Mouse (Mus musculus) CH12.LX (cell line): ENCODE measurements around the gene Hk2. TPM values are rescaled to one million over a fixed set of nuclear protein-coding genes. Genes with fewer than 3 reads are reported as not detected.

Experiments used
- DNase-seq: peaks from one replicate; pipeline ENCODE4 v3.0.0-alpha.2; 2013; ENCODE audit errors: extremely low read depth
- H3K27ac ChIP-seq: 2 replicates; pipeline ENCODE4 v1.5.1; 2012; ENCODE audit warnings: low read depth, mild to moderate bottlenecking, control low read depth, moderate library complexity; ENCODE audit not compliant: insufficient read depth
- H3K27me3 ChIP-seq: replicated peaks from 2 replicates; pipeline ENCODE3; 2012; ENCODE audit warnings: inconsistent platforms
- H3K36me3 ChIP-seq, 2 experiments: replicated peaks in 1 of 2; 2 replicates each; pipeline versions ENCODE3 to v1.6.1; 2012; ENCODE audit warnings: inconsistent platforms in 1 of 2, low read length in 1 of 2, mild to moderate bottlenecking in 1 of 2, mixed read lengths in 1 of 2, moderate library complexity in 1 of 2; ENCODE audit not compliant: control insufficient read depth in 1 of 2, insufficient read depth in 1 of 2
- H3K4me1 ChIP-seq, 2 experiments: 2 replicates each; pipeline ENCODE4 v1.6.1; 2012; ENCODE audit warnings: inconsistent platforms in 1 of 2, moderate library complexity in 1 of 2; ENCODE audit not compliant: insufficient read depth in 2 of 2, control insufficient read depth in 1 of 2
- H3K4me2 ChIP-seq: 2 replicates; pipeline ENCODE4 v1.6.1; 2012; ENCODE audit warnings: low read depth, mild to moderate bottlenecking, control low read depth; ENCODE audit not compliant: poor library complexity, insufficient read depth, severe bottlenecking
- H3K4me3 ChIP-seq, 3 experiments: fragments of 150-350 bp in 1 of 3; sonication (generic) in 1 of 3; replicated peaks in 1 of 3; 2 replicates each; pipeline versions ENCODE3 to v1.5.1; 2011 to 2012; ENCODE audit warnings: low read depth in 2 of 3, low read length in 2 of 3, mild to moderate bottlenecking in 2 of 3, moderate library complexity in 2 of 3, control low read depth in 1 of 3, improper control_type of control experiment in 1 of 3, inconsistent platforms in 1 of 3, mixed read lengths in 1 of 3; ENCODE audit not compliant: poor library complexity in 1 of 3
- H3K79me2 ChIP-seq: replicated peaks from 2 replicates; pipeline ENCODE4 v1.6.1; 2012; ENCODE audit warnings: mild to moderate bottlenecking, moderate library complexity; ENCODE audit not compliant: control insufficient read depth, poor library complexity, insufficient read depth, severe bottlenecking; ENCODE audit errors: extremely low read depth
- H3K9ac ChIP-seq: 2 replicates; pipeline ENCODE4 v1.6.1; 2012; ENCODE audit warnings: low read depth, mild to moderate bottlenecking, control low read depth, moderate library complexity; ENCODE audit not compliant: insufficient read depth
- H3K9me3 ChIP-seq: replicated peaks from 2 replicates; pipeline ENCODE3; 2012; ENCODE audit warnings: low read length, inconsistent platforms, mixed read lengths
- BHLHE40 ChIP-seq: IDR thresholded peaks from 2 replicates; pipeline ENCODE4 v1.6.1; 2011; ENCODE audit warnings: mild to moderate bottlenecking, low read depth, low read length, improper control_type of control experiment
- CHD1 ChIP-seq: IDR thresholded peaks from 2 replicates; pipeline ENCODE4 v1.6.1; 2012; ENCODE audit warnings: low read depth, low read length, improper control_type of control experiment, inconsistent platforms
- CHD2 ChIP-seq: IDR thresholded peaks from 2 replicates; pipeline ENCODE4 v1.6.1; 2011; ENCODE audit warnings: low read length, improper control_type of control experiment
- CTCF ChIP-seq, 2 experiments: IDR thresholded peaks in 1 of 2; conservative IDR thresholded peaks in 1 of 2; 2 replicates each; pipeline ENCODE4 v1.5.1; 2011 to 2012; ENCODE audit warnings: low read depth in 2 of 2, low read length in 2 of 2, improper control_type of control experiment in 1 of 2, inconsistent platforms in 1 of 2, mild to moderate bottlenecking in 1 of 2, moderate library complexity in 1 of 2
- E2F4 ChIP-seq: IDR thresholded peaks from 2 replicates; pipeline ENCODE4 v1.6.1; 2011; ENCODE audit warnings: low read depth, low read length, improper control_type of control experiment; ENCODE audit not compliant: insufficient replicate concordance
- ELF1 ChIP-seq: IDR thresholded peaks from 2 replicates; pipeline ENCODE4 v1.6.1; 2014; ENCODE audit warnings: low read depth, mild to moderate bottlenecking, inconsistent platforms, low read length, improper control_type of control experiment
- EP300 ChIP-seq: IDR thresholded peaks from 2 replicates; pipeline ENCODE4 v1.6.1; 2011; ENCODE audit warnings: low read length, improper control_type of control experiment
- ETS1 ChIP-seq: conservative IDR thresholded peaks from 2 replicates; pipeline ENCODE4 v1.6.1; 2012; ENCODE audit warnings: low read depth, mild to moderate bottlenecking, inconsistent platforms, low read length, improper control_type of control experiment, moderate library complexity
- GABPA ChIP-seq: IDR thresholded peaks from 2 replicates; pipeline ENCODE4 v1.6.1; 2012; ENCODE audit warnings: low read depth, low read length, improper control_type of control experiment, inconsistent platforms; ENCODE audit not compliant: insufficient replicate concordance
- HCFC1 ChIP-seq: IDR thresholded peaks from 2 replicates; pipeline ENCODE4 v1.6.1; 2012; ENCODE audit warnings: low read depth, mild to moderate bottlenecking, inconsistent platforms, low read length, improper control_type of control experiment
- IRF4 ChIP-seq: IDR thresholded peaks from 2 replicates; pipeline ENCODE4 v1.6.1; 2014; ENCODE audit warnings: low read depth, mild to moderate bottlenecking, inconsistent platforms, low read length, improper control_type of control experiment
- JUN ChIP-seq: IDR thresholded peaks from 2 replicates; pipeline ENCODE4 v1.6.1; 2011; ENCODE audit warnings: low read depth, mild to moderate bottlenecking, low read length, improper control_type of control experiment, moderate library complexity; ENCODE audit not compliant: insufficient read depth
- JUND ChIP-seq: conservative IDR thresholded peaks from 2 replicates; pipeline ENCODE4 v1.6.1; 2011; ENCODE audit warnings: low read depth, low read length, improper control_type of control experiment
- KAT2A ChIP-seq: IDR thresholded peaks from 2 replicates; pipeline ENCODE4 v1.6.1; 2012; ENCODE audit warnings: low read length, improper control_type of control experiment, inconsistent platforms; ENCODE audit not compliant: insufficient replicate concordance
- MAFK ChIP-seq: IDR thresholded peaks from 2 replicates; pipeline ENCODE4 v1.6.1; 2011; ENCODE audit warnings: low read length, improper control_type of control experiment; ENCODE audit not compliant: insufficient replicate concordance
- MAX ChIP-seq: IDR thresholded peaks from 2 replicates; pipeline ENCODE4 v1.6.1; 2011; ENCODE audit warnings: low read length, improper control_type of control experiment
- MAZ ChIP-seq: IDR thresholded peaks from 2 replicates; pipeline ENCODE4 v1.6.1; 2012; ENCODE audit warnings: low read depth, mild to moderate bottlenecking, inconsistent platforms, low read length, improper control_type of control experiment, moderate library complexity
- MEF2A ChIP-seq: IDR thresholded peaks from 2 replicates; pipeline ENCODE4 v1.6.1; 2014; ENCODE audit warnings: low read depth, mild to moderate bottlenecking, inconsistent platforms, low read length, improper control_type of control experiment, borderline replicate concordance
- MXI1 ChIP-seq: IDR thresholded peaks from 2 replicates; pipeline ENCODE4 v1.6.1; 2011; ENCODE audit warnings: mild to moderate bottlenecking, low read depth, low read length, improper control_type of control experiment
- MYC ChIP-seq: IDR thresholded peaks from 2 replicates; pipeline ENCODE4 v1.6.1; 2011; ENCODE audit warnings: low read depth, mild to moderate bottlenecking, improper control_type of control experiment, low read length
- NELFE ChIP-seq: IDR thresholded peaks from 2 replicates; pipeline ENCODE4 v1.6.1; 2011; ENCODE audit warnings: low read depth, low read length, improper control_type of control experiment
- NRF1 ChIP-seq: IDR thresholded peaks from 2 replicates; pipeline ENCODE4 v1.6.1; 2014; ENCODE audit warnings: low read depth, mild to moderate bottlenecking, inconsistent platforms, low read length, improper control_type of control experiment, moderate library complexity
- PAX5 ChIP-seq: IDR thresholded peaks from 2 replicates; pipeline ENCODE4 v1.6.1; 2012; ENCODE audit warnings: low read length, inconsistent platforms, mixed read lengths
- POLR2A ChIP-seq: IDR thresholded peaks from 2 replicates; pipeline ENCODE4 v1.6.1; 2011; ENCODE audit warnings: low read depth, mild to moderate bottlenecking, improper control_type of control experiment, low read length
- POLR2AphosphoS2 ChIP-seq: IDR thresholded peaks from 2 replicates; pipeline ENCODE4 v1.6.1; 2011; ENCODE audit warnings: low read depth, low read length, improper control_type of control experiment
- RAD21 ChIP-seq: IDR thresholded peaks from 2 replicates; pipeline ENCODE4 v1.6.1; 2011; ENCODE audit warnings: low read depth, mild to moderate bottlenecking, low read length, improper control_type of control experiment, moderate library complexity
- RCOR1 ChIP-seq: conservative IDR thresholded peaks from 2 replicates; pipeline ENCODE4 v1.6.1; 2012; ENCODE audit warnings: low read depth, mild to moderate bottlenecking, inconsistent platforms, low read length, improper control_type of control experiment
- SIN3A ChIP-seq: IDR thresholded peaks from 2 replicates; pipeline ENCODE4 v1.6.1; 2012; ENCODE audit warnings: low read length, improper control_type of control experiment, inconsistent platforms
- SMC3 ChIP-seq: IDR thresholded peaks from 2 replicates; pipeline ENCODE4 v1.6.1; 2011; ENCODE audit warnings: low read depth, low read length, improper control_type of control experiment
- TBP ChIP-seq: conservative IDR thresholded peaks from 2 replicates; pipeline ENCODE4 v1.6.1; 2011; ENCODE audit warnings: low read depth, low read length, improper control_type of control experiment
- TCF12 ChIP-seq: IDR thresholded peaks from 2 replicates; pipeline ENCODE4 v1.6.1; 2014; ENCODE audit warnings: low read depth, mild to moderate bottlenecking, inconsistent platforms, low read length, improper control_type of control experiment
- UBTF ChIP-seq: IDR thresholded peaks from 2 replicates; pipeline ENCODE4 v1.6.1; 2012; ENCODE audit warnings: low read depth, mild to moderate bottlenecking, inconsistent platforms, low read length, improper control_type of control experiment, moderate library complexity
- USF1 ChIP-seq: IDR thresholded peaks from 2 replicates; pipeline ENCODE4 v1.6.1; 2014; ENCODE audit warnings: low read depth, mild to moderate bottlenecking, inconsistent platforms, low read length, improper control_type of control experiment
- USF2 ChIP-seq: conservative IDR thresholded peaks from 2 replicates; pipeline ENCODE4 v1.6.1; 2011; ENCODE audit warnings: low read depth, low read length, improper control_type of control experiment
- ZC3H11A ChIP-seq: IDR thresholded peaks from 2 replicates; pipeline ENCODE4 v1.6.1; 2012; ENCODE audit warnings: low read depth, mild to moderate bottlenecking, inconsistent platforms, low read length, improper control_type of control experiment
- ZKSCAN1 ChIP-seq: IDR thresholded peaks from 2 replicates; pipeline ENCODE4 v1.6.1; 2012; ENCODE audit warnings: low read depth, inconsistent platforms, low read length, improper control_type of control experiment, borderline replicate concordance
- ZMIZ1 ChIP-seq: IDR thresholded peaks from 2 replicates; pipeline ENCODE4 v1.6.1; 2012; ENCODE audit warnings: low read depth, mild to moderate bottlenecking, inconsistent platforms, low read length, improper control_type of control experiment
- ZNF384 ChIP-seq: IDR thresholded peaks from 2 replicates; pipeline ENCODE4 v1.6.1; 2012; ENCODE audit warnings: low read depth, low read length, improper control_type of control experiment, inconsistent platforms
- dilution Hi-C: fragments of 300-500 bp; cut with MboI; formaldehyde crosslinking; loops from 2 replicates; pipeline ENCODE4 v1.14.3; 2020; ENCODE audit warnings: low sequenced_read_pairs; ENCODE audit not compliant: extremely low pct_unique_long_range_greater_than_20kb, extremely low pct_ligation_motif_present
- in situ Hi-C: fragments of 300-500 bp; cut with MboI; formaldehyde crosslinking; loops from 3 replicates; pipeline ENCODE4 v1.14.3; 2019; ENCODE audit warnings: low sequenced_read_pairs, low pct_ligation_motif_present, low pct_unique_long_range_greater_than_20kb, mixed read lengths
- polyA plus RNA-seq: library from polyadenylated mRNA; unstranded; fragments of >175 nt; gene quantifications from 2 replicates; pipeline ENCODE4 v1.2.1, GENCODE M21; 2012; ENCODE audit warnings: low read depth; ENCODE audit not compliant: insufficient read length
- total RNA-seq, 2 experiments: library from RNA; depleted of rRNA; stranded (reverse); fragments of 300-350 nt in 1 of 2; fragments of >200 nt in 1 of 2; gene quantifications; 2 replicates each; pipeline ENCODE4 v1.2.3; 2012 to 2014

The Hk2 gene
- total RNA-seq (2012; rRNA removed) = 127 and 149 TPM in 2 replicates
- total RNA-seq (2014; rRNA removed) = 56.0 and 64.2 TPM in 2 replicates
- 68.4 and 75.3 TPM in 2 replicates for polyA plus RNA-seq

- peaks cover 3 to 26% of the 10 kb centered on the region in 2 experiments; a peak in 3 of 4 replicates for H3K4me1 ChIP-seq
- peaks cover 0 to 4% of the 10 kb centered on the region in 2 experiments for H3K36me3 ChIP-seq
- in situ Hi-C loops = loop anchor here (10.0 kb wide), 1 partner anchor 70 kb away; no protein-coding TSS in a partner anchor
- peak within 1 kb of the TSS; percentile 88 for H3K27ac ChIP-seq
- peak; percentile 94 for DNase-seq
- H3K4me2 ChIP-seq = peak within 1 kb of the TSS; percentile 75
- TF ChIP-seq HCFC1 (peak; percentile 37), PAX5 (no peak), MAFK (no peak), SIN3A (peak; percentile 91), MAX (peak; percentile 69; the same call in 1 of the 2 replicates), CHD1 (no peak), MXI1 (peak; percentile 97), ZNF384 (no peak), RAD21 (no peak), NRF1 (peak; percentile 80), MEF2A (peak; percentile 9; the same call in 1 of the 2 replicates), CHD2 (peak; percentile 66; the same call in 1 of the 2 replicates), TBP (peak; percentile 95), NELFE (peak; percentile 96), JUN (no peak), POLR2AphosphoS2 (peak; percentile 95; the same call in 1 of the 2 replicates), IRF4 (no peak; the same call in 1 of the 2 replicates), SMC3 (no peak), MAZ (peak; percentile 38; the same call in 1 of the 2 replicates), ELF1 (peak; percentile 46; the same call in 1 of the 2 replicates), CTCF (conservative IDR thresholded peaks at IDR 0.05 in 1 of 2, IDR thresholded peaks at IDR 0.05 in 1 of 2; ENCODE audit: low read depth in 2 of 2, low read length in 2 of 2) (no peak), USF1 (no peak), GABPA (no peak), MYC (peak; percentile 75; the same call in 1 of the 2 replicates), USF2 (no peak), ETS1 (no peak), BHLHE40 (peak; percentile 20; the same call in 1 of the 2 replicates), KAT2A (0 out of 2 replicates have a peak, but pooled peaks have one; percentile 3), TCF12 (peak; percentile 87), ZC3H11A (no peak), ZKSCAN1 (no peak), E2F4 (0 out of 2 replicates have a peak, but pooled peaks have one; percentile 14), ZMIZ1 (peak; percentile 97), RCOR1 (no peak), POLR2A (peak; percentile 98), JUND (no peak), EP300 (no peak), UBTF (no peak)
- peak within 1 kb of the TSS; percentile 67 to 97 (median 75) for H3K4me3 ChIP-seq
- peaks cover 38% of the 10 kb centered on the region for H3K79me2 ChIP-seq
- dilution Hi-C loops = no loop called here
- H3K9me3 ChIP-seq = peaks cover 1% of the 10 kb centered on the region
- peaks cover 4% of the 10 kb centered on the region for H3K27me3 ChIP-seq
- H3K9ac ChIP-seq = peak within 1 kb of the TSS; percentile 88
Observed at GRCm38 (mm10) chr6:82774321-82774764, at the start of gene Hk2. Gene Hk2, minus strand, starts transcription at chr6:82774454.
